Mouse (Mus musculus): Measurements from ENCODE around the gene Akt1s1. TPM values are rescaled to one million over a fixed set of nuclear protein-coding genes. Genes with fewer than 3 reads are reported as not detected.
A peak's percentile ranks its signal among the peaks of the same experiment; 100 is the strongest.

The Akt1s1 gene
- polyA plus RNA-seq (2014; fragmentation: Nextera tagmentation; extraction: Ambion mirVana): 69.0 and 78.6 TPM in 2 replicates

DNA sequence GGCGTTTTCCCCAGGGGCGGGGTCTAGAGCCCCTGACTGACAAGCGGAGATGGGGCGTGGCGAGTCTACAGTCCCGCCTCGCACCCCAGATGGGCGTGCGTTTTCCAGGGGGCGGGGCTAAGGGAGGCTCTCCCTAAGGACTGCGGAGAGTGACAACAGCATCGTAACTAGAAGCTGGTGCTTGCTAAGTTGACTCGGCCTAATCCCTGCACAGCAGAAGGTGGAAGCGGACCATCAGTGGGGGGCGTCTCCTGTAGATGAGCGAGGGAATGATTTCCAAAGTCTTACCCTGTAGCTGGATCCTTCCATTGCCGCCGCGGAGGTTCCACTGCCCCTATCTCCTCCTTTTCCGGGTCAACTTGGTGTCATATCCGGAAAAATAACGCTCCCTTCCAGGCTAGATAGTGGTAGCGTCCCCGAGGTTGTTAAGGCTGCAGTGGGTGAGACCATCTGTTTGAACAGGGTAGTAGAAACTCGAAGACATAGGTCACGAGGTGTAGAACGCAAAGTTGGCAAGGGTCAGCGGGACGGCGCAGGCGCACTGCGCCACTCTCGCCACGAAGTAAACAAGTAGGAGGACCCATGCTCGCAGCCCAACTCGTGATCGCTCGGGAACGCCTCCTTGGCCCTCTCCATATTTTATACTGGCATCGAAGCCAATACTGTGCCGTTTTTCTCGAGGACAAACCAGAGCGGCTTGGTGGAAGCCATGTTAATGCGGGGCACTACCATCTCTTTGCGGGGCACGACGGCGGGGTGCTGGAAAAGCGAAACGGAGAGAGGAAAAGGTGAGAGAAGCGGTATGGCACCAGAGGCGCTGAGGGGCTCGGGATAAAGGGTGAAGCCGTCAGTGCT is at the start of gene Akt1s1, which contains the start of gene Tbc1d17:
Akt1s1 (plus strand) TSS at position 431 of the 855 bp plus-strand sequence.
Tbc1d17 (minus strand) TSS at position 519 of the 855 bp plus-strand sequence.
- WGBS: 1% methylated on average over 52 of the region's 54 CpGs
- H3K27ac ChIP-seq (replicated peaks; ENCODE audit: low read depth, low read length): peak within 1 kb of the TSS; percentile 95
- peak; percentile 89 for ATAC-seq (ENCODE audit: low read depth)

DNA sequence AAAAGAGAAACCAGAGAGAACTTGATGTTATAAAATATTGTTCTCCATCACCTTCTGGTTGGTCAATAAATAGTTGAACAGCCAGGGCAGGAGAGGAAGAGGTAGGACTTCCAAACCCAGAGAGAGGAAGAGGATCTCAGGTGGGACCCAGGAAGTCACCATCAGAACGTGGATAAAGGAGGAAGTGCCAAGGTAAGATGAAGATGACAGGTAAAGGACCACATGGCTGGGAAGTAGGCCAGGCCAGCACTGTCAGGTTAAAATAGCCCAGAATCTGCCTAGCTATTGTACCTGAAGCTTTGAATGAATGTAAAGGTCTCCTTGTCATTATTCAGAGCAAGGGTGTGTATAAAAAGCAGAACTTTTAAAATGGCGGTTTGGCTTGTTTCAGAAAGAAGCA is 39.9 kb upstream of the Akt1s1 start:
- H3K9ac ChIP-seq (ENCODE audit: low read depth, low read length): no peak overlapping the region
- H3K9me3 ChIP-seq (ENCODE audit: control insufficient read depth, low read length): no peaks in the 10 kb centered on the region
- H3K27me3 ChIP-seq (replicated peaks; ENCODE audit: control insufficient read depth, insufficient read depth, low read length): no peaks in the 10 kb centered on the region
- DNase-seq (ENCODE audit: low spot score) (no peak), ATAC-seq (ENCODE audit: low read depth) (no peak)
- H3K4me2 ChIP-seq (ENCODE audit: low read depth, low read length): no peak overlapping the region
- H3K4me3 ChIP-seq (ENCODE audit: low read depth, low read length): no peak overlapping the region
- no peak overlapping the region for H3K27ac ChIP-seq (replicated peaks; ENCODE audit: low read depth, low read length)
- H3K36me3 ChIP-seq (ENCODE audit: control insufficient read depth, insufficient read depth, low read length): peaks cover 14% of the 10 kb centered on the region
- 76% methylated on average over 2 of the region's 2 CpGs for WGBS
- H3K4me1 ChIP-seq (ENCODE audit: control insufficient read depth, insufficient read depth, low read length): no peaks in the 10 kb centered on the region

More for the DNA sequence above, at the start of gene Akt1s1, which contains the start of gene Tbc1d17:
- peaks cover 18% of the 10 kb centered on the region for H3K4me1 ChIP-seq (ENCODE audit: control insufficient read depth, insufficient read depth, low read length)
- no peaks in the 10 kb centered on the region for H3K27me3 ChIP-seq (replicated peaks; ENCODE audit: control insufficient read depth, insufficient read depth, low read length)
- peak within 1 kb of the TSS; percentile 68 for H3K4me3 ChIP-seq (ENCODE audit: low read depth, low read length)
- peaks cover 50% of the 10 kb centered on the region for H3K36me3 ChIP-seq (ENCODE audit: control insufficient read depth, insufficient read depth, low read length)
- H3K9ac ChIP-seq (ENCODE audit: low read depth, low read length): peak within 1 kb of the TSS; percentile 81
- H3K4me2 ChIP-seq (ENCODE audit: low read depth, low read length): peak within 1 kb of the TSS; percentile 66
- peak; percentile 99 for DNase-seq (ENCODE audit: low spot score)
- H3K9me3 ChIP-seq (ENCODE audit: control insufficient read depth, low read length): no peaks in the 10 kb centered on the region

DNA sequence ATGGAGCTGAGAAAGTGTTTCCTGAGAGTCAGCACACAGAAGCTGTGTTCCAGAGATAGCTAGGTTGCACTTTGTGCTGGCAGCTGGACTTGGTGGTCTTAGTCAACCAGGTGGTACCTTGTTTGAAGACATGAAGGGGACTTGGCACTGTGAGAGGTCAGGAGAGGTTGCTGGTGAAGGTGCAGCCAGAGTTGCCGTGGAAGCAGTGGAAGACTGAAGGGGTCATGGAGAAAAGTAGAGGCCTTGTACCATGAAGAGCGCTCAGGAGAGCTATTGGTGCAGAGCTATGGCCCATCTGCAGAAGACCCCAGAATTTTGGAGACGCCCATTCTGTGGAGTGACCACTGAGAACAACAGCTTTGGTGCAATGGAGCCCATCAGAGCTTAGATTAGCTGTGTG is 39.3 kb upstream of the Akt1s1 start:
- peaks cover 18% of the 10 kb centered on the region for H3K36me3 ChIP-seq (ENCODE audit: control insufficient read depth, insufficient read depth, low read length)
- no peaks in the 10 kb centered on the region for H3K4me1 ChIP-seq (ENCODE audit: control insufficient read depth, insufficient read depth, low read length)
- no peaks in the 10 kb centered on the region for H3K9me3 ChIP-seq (ENCODE audit: control insufficient read depth, low read length)
- 93% methylated on average over 3 of the region's 3 CpGs for WGBS
- no peak for DNase-seq (ENCODE audit: low spot score)
- ATAC-seq (ENCODE audit: low read depth): no peak
- H3K4me3 ChIP-seq (ENCODE audit: low read depth, low read length): no peak overlapping the region
- no peaks in the 10 kb centered on the region for H3K27me3 ChIP-seq (replicated peaks; ENCODE audit: control insufficient read depth, insufficient read depth, low read length)
- H3K4me2 ChIP-seq (ENCODE audit: low read depth, low read length): no peak overlapping the region
- no peak overlapping the region for H3K27ac ChIP-seq (replicated peaks; ENCODE audit: low read depth, low read length)
- no peak overlapping the region for H3K9ac ChIP-seq (ENCODE audit: low read depth, low read length)

DNA sequence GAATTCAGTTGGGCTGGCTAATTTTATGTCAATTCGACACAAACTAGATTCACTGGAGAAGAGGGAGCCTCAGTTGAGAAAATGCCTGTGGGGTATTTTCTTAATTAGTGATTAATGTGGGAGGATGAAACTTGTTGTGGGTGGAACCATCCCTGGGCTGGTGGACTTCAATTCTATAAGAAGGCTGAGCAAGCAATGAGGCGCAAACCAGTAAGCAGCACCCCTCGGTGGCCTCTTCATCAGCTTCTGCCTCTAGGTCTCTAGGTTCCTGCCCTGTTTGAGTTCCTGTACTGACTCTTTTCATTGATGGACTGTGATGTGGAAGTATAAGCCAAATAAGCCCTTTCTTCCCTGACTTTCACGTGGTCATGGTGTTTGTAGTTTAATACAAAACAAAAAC is 38.4 kb upstream of the Akt1s1 start:
- H3K9ac ChIP-seq (ENCODE audit: low read depth, low read length): no peak overlapping the region
- no peak overlapping the region for H3K4me2 ChIP-seq (ENCODE audit: low read depth, low read length)
- H3K36me3 ChIP-seq (ENCODE audit: control insufficient read depth, insufficient read depth, low read length): peaks cover 18% of the 10 kb centered on the region
- no peak overlapping the region for H3K27ac ChIP-seq (replicated peaks; ENCODE audit: low read depth, low read length)
- WGBS: 77% methylated on average over 4 of the region's 4 CpGs
- no peaks in the 10 kb centered on the region for H3K4me1 ChIP-seq (ENCODE audit: control insufficient read depth, insufficient read depth, low read length)
- H3K4me3 ChIP-seq (ENCODE audit: low read depth, low read length): no peak overlapping the region
- H3K27me3 ChIP-seq (replicated peaks; ENCODE audit: control insufficient read depth, insufficient read depth, low read length): no peaks in the 10 kb centered on the region
- DNase-seq (ENCODE audit: low spot score) (no peak), ATAC-seq (ENCODE audit: low read depth) (no peak)
- no peaks in the 10 kb centered on the region for H3K9me3 ChIP-seq (ENCODE audit: control insufficient read depth, low read length)

DNA sequence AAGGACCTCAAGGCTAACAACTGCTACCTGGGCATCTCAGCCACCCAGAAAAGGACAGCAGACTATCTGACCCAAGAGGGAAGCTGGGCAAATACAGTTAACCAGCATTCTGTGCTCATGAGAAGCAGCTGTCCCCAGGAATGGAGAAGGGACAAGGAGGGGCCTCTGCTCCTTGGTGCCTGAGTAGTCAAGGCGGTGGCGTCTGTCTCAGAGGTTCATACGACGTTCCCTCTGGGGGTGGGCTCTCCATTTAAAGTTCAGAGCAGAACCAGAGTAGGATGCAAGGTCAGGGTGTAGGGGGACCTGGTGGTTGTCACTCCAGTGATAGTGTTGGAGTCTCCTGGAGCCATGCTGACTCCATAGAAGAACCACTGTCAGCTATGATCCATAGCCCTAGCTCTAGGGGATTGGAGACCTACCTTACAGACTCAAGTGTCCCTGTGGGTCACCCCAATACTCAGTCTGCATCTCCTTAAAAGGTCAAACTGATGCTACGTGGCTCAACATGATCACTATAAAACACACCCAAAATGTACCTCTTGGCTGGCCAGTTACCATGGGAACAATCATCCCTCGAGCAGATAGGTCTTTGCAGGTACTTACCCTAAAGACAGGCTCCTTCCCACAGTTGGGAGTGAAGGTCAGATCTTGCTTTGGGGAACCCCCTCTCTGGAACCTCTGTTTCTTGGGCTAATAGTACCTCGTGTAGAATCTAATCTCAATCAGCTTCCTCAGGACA is 37.8 kb upstream of the Akt1s1 start:
- H3K9me3 ChIP-seq (ENCODE audit: control insufficient read depth, low read length): no peaks in the 10 kb centered on the region
- no peak overlapping the region for H3K27ac ChIP-seq (replicated peaks; ENCODE audit: low read depth, low read length)
- no peak overlapping the region for H3K4me3 ChIP-seq (ENCODE audit: low read depth, low read length)
- H3K36me3 ChIP-seq (ENCODE audit: control insufficient read depth, insufficient read depth, low read length): peaks cover 18% of the 10 kb centered on the region
- 83% methylated on average over 7 of the region's 7 CpGs for WGBS
- H3K4me2 ChIP-seq (ENCODE audit: low read depth, low read length): no peak overlapping the region
- no peaks in the 10 kb centered on the region for H3K27me3 ChIP-seq (replicated peaks; ENCODE audit: control insufficient read depth, insufficient read depth, low read length)
- ATAC-seq (ENCODE audit: low read depth) (no peak), DNase-seq (ENCODE audit: low spot score) (no peak)
- no peak overlapping the region for H3K9ac ChIP-seq (ENCODE audit: low read depth, low read length)
- no peaks in the 10 kb centered on the region for H3K4me1 ChIP-seq (ENCODE audit: control insufficient read depth, insufficient read depth, low read length)

DNA sequence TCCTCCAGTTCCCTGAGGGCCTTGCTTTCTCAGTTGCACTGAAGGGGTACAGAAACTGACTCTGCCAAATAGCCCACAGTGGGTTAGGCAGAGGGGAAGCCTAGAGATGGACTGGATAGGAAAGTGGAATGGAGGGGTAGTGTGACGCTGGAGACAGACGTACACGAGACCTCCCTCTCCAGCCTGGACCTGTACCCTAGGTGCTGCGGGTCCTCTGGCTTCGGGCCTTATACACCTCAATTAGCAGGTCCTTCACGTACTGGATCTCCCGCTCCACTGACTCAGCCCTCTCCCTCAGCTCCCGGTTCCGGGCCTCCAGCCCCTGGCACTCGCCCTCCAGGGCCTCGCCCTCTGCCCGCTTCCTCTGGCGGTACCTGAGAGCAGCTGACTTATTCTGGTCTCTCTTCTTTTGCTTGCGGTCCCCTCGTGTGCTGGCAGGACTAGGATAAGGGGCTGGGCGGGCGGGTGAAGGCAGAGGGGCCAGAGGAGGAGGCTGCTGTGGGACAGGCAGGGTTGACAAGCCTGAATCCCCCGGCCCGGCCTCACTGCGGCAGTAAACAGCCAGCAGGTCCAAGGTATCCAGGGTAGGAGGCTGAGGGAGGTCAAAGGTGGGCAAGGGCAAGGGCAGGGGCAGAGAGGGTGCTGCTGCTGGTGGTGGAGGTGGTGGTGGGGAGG is 36.0 kb upstream of the Akt1s1 start:
- H3K36me3 ChIP-seq (ENCODE audit: control insufficient read depth, insufficient read depth, low read length): peaks cover 18% of the 10 kb centered on the region
- H3K27ac ChIP-seq (replicated peaks; ENCODE audit: low read depth, low read length): no peak overlapping the region
- peaks cover 8% of the 10 kb centered on the region for H3K4me1 ChIP-seq (ENCODE audit: control insufficient read depth, insufficient read depth, low read length)
- 90% methylated on average over 18 of the region's 20 CpGs for WGBS
- ATAC-seq (ENCODE audit: low read depth) (no peak), DNase-seq (ENCODE audit: low spot score) (no peak)
- no peaks in the 10 kb centered on the region for H3K9me3 ChIP-seq (ENCODE audit: control insufficient read depth, low read length)
- no peaks in the 10 kb centered on the region for H3K27me3 ChIP-seq (replicated peaks; ENCODE audit: control insufficient read depth, insufficient read depth, low read length)
- no peak overlapping the region for H3K9ac ChIP-seq (ENCODE audit: low read depth, low read length)
- H3K4me2 ChIP-seq (ENCODE audit: low read depth, low read length): no peak overlapping the region
- H3K4me3 ChIP-seq (ENCODE audit: low read depth, low read length): no peak overlapping the region

DNA sequence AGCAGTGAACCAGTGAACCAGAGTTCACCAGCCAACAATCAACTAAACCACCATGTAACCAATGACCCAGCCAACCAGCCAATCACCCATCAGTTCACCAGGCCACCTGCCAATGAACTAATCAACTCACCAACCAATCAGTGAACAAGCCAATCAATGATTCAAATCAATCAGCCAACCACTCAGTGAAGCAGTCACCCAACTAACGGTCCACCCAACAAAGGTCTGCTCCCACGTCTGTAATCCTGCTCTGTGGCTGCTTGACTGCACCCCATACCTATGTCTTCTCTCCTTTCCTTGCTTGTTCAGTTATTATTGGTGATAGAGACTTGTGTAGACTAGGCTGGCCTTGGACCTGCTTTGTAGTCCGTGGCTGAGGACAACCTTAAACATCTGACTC is 34.8 kb upstream of the Akt1s1 start:
- Histone ChIP-seq H3K27me3 (replicated peaks; ENCODE audit: control insufficient read depth, insufficient read depth, low read length) (no peaks in the 10 kb centered on the region), H3K9ac (ENCODE audit: low read depth, low read length) (no peak overlapping the region), H3K4me1 (ENCODE audit: control insufficient read depth, insufficient read depth, low read length) (peaks cover 20% of the 10 kb centered on the region), H3K36me3 (ENCODE audit: control insufficient read depth, insufficient read depth, low read length) (peaks cover 18% of the 10 kb centered on the region), H3K9me3 (ENCODE audit: control insufficient read depth, low read length) (no peaks in the 10 kb centered on the region), H3K4me3 (ENCODE audit: low read depth, low read length) (no peak overlapping the region), H3K27ac (replicated peaks; ENCODE audit: low read depth, low read length) (no peak overlapping the region), H3K4me2 (ENCODE audit: low read depth, low read length) (no peak overlapping the region)
- DNase-seq (ENCODE audit: low spot score): no peak
- WGBS: 94% methylated on average over 3 of the region's 3 CpGs
- ATAC-seq (ENCODE audit: low read depth): no peak

DNA sequence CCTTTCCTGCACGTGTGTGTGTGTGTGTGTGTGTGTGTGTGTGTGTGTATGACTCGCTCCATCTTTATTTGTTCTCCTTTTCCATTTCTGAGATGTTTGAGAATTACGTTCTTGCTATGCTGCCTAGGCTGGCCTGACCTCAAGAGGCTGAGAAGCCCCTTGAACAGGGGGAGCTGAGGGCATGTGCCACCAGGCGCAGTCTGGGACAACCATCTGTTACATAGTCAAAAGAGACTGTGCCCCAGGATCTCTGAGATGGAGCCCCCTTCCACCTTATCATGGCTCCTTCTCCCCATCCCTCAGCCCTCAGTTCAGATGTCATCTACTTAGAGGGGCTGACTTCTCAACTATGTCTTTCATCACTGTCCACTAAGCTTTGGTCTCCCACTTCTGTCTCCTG is 34.4 kb upstream of the Akt1s1 start:
- peak overlapping the region; percentile 76 for H3K4me2 ChIP-seq (ENCODE audit: low read depth, low read length)
- H3K27me3 ChIP-seq (replicated peaks; ENCODE audit: control insufficient read depth, insufficient read depth, low read length): no peaks in the 10 kb centered on the region
- WGBS: 89% methylated on average over 4 of the region's 4 CpGs
- no peak for ATAC-seq (ENCODE audit: low read depth)
- H3K9ac ChIP-seq (ENCODE audit: low read depth, low read length): no peak overlapping the region
- H3K27ac ChIP-seq (replicated peaks; ENCODE audit: low read depth, low read length): no peak overlapping the region
- H3K4me1 ChIP-seq (ENCODE audit: control insufficient read depth, insufficient read depth, low read length): peaks cover 20% of the 10 kb centered on the region
- no peaks in the 10 kb centered on the region for H3K9me3 ChIP-seq (ENCODE audit: control insufficient read depth, low read length)
- H3K36me3 ChIP-seq (ENCODE audit: control insufficient read depth, insufficient read depth, low read length): peaks cover 18% of the 10 kb centered on the region
- H3K4me3 ChIP-seq (ENCODE audit: low read depth, low read length): peak overlapping the region; percentile 86; the same call in 1 of the 2 replicates
- DNase-seq (ENCODE audit: low spot score): no peak
